Mouse (Mus musculus): ENCODE data around the gene Itpr2. TPM values are rescaled to one million over a fixed set of nuclear protein-coding genes. Genes with fewer than 3 reads are reported as not detected.

Gene Itpr2
- polyA plus RNA-seq, 1 experiment from 2014 or later = 138 TPM

DNA sequence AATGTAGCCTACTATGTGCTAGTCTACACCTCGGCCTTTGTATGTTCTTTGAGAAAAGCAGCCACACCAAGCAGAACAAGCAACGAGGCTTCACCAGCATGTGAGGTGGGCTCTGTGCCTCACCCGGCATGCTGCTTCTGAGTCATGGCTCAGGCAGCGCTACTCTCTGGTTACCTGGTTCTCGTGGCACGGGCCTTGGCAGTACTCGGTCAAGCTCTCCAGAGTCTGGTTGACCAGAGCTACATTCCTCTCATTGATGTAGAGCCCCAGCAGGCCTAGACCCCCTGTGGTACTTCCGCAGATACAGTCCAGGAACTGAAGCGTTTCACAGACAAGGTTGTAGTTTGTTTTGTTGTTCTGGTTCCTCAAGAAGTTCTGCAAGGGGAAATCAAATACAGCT lies 272.5 kb downstream of the Itpr2 start:
- DNase-seq (ENCODE audit: low spot score) = no peak

DNA sequence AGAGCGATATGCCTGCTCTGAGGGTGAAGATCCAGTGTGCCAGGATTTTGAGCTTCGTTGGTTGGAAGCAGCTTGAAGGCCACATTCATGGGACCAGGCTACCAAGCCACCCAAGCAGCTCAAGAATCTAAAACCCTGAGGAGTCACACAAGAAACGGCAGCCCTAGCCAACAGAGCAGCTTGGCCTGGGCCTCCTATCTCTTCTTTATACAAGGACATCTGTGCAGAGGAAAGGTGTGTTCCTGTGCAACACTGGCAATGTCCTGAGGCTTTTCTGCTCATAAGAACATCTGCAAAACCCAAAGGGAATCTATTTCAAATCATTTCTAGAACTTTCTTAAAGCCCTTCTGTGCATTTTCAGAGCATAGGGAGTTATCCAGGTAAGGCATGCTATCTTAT lies 274.0 kb downstream of the Itpr2 start:
- no peak for DNase-seq (ENCODE audit: low spot score)

DNA sequence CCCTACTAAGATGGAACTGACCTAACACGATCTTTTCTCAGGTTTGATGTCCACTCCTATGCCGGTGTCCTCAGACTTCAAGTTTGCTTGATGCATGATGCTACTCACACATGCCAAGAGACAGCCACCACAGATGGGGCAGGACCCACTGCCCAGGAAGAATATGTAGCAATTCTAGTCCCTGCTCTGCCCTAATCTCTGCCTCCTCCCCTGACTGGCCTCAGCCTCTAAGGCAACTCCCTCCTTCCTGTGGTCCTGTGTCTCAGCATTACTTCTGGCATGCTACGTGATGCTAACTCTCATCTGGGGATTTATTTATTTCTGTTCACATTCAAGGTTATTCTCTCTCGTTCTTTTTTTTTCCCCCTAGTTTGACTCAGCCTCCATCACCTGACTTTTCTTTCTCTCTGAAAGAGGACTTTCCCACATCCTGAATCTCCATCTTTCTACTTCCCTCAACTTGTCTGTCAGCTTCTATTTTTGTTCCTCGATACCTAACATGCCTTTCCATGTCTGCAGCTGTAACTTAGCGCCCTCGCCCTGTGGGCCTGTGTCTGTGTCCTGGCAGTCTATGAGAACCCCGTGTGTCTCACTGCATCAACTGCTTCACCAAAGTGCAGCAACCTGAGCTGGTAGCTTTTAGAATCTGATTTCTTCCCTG lies 279.5 kb downstream of the Itpr2 start:
- DNase-seq (ENCODE audit: low spot score) = peak; percentile 8

DNA sequence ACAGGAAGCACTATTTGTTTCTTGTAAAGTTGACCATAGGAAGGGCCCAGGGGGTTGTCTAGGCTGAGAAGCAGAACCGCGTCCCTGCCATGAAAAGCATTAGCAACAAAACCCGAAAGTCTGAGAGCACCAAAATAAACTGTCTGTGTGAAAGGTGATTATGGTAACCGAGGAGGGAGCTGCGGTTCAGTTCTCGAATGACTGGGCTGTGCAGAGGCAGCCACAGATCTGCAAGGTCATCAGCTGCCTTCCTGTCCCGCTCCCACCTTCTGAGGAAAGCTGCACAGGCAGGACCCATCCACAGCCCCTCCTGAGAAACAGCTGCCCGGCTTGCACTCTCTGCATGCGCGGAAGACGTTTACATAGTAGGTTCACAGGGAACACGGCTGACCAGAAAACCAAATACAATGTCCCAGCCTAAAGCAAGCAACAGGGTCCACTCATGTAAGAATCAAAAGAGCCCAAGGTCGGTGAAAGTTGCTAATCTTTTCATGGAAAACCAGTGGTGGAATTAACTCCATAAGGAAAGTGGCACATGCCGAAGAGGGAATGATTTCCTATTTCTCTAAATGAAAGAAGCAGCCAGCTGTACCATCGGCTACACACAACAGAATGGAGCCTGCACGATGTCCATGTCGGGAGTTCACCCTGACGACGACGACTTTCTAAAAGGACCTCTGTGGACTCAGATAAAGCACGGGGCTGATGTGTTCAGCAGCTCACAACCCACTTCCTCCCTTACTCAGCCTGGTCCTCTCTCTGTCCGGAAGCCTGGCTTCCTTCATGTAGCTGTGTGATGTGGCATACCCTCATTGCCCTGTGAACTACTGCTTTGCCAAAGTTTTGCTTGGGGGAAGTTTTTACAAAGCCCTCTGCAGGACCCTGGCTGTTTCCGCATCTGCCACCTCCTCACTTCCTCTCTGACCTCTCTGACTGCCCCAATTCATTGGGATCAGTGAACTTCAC lies 280.4 kb downstream of the Itpr2 start:
- peak; percentile 70 for DNase-seq (ENCODE audit: low spot score)

DNA sequence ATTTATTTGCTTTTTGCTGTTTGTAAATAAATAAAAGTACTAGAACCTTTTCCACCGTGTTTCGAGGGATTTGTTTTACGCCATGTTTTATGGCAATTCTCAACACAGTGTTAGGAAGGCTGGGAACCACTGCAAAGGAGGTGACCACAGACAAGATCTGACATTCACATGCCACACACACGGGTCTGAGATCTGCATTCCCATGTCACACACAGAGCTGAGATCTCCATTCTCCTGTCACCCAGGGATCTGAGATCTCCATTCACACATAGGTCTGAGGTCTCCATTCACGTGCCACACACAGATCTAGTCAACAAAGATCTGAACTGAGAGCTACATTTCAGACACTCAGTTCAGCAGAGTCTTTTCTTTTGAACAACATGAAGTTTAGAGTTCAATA lies 282.0 kb downstream of the Itpr2 start:
- DNase-seq (ENCODE audit: low spot score) = no peak

DNA sequence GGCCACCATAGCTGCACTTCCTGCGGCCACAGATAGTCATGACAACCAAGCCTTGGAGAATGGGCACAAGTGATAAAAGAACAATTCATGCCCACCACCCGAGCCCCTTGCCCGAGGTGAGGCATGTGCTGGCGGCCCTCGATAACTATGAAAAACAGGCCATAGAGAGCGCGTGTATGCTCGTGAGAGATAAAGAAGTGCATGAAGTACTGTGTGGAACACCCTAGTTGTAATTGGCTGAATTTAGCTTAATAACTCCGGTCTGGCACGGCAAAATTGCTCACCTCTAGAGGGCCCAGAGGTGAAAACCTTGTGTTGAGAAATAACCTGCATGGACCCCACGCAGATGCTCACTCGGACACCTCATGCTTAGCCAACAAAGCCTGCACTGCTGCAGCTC lies 282.5 kb downstream of the Itpr2 start:
- no peak for DNase-seq (ENCODE audit: low spot score)

DNA sequence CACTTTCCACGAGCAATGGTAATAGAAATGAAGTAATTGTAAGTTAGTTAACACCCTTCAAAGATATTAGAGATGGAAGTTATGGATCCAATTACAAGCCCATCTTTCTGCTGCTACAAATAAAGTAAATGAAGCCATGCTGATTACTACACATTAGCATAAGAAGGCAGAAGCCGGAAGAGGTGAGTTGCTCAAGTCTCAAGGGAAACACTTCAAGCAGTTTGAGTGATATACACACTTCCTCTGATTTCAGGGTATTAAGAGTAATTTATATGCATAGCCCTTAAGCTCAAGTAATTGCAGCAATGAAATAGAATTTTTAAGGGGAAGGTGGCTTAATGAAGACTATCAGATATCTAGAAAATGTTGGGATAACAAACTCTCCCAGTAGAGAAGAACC lies 286.7 kb downstream of the Itpr2 start:
- no peak for DNase-seq (ENCODE audit: low spot score)

DNA sequence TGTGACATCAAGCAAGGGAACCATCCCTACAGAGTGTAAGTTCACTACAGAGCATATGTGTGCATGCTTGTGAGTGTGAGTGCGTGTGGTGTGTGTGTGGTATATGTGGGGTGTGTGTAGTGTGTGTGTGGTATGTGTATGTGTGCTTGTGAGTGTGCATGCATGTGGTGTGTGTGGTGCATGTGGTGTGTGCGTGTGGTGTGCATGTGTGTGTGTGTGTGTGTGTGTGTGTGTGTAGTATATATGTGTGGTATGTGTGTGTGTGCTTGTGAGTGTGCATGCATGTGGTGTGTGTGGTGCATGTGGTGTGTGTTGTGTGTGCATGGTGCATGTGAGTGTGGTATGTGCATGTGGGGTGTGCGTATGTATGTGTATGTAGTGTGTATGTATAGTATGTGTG lies 289.7 kb downstream of the Itpr2 start:
- DNase-seq (ENCODE audit: low spot score) = no peak

DNA sequence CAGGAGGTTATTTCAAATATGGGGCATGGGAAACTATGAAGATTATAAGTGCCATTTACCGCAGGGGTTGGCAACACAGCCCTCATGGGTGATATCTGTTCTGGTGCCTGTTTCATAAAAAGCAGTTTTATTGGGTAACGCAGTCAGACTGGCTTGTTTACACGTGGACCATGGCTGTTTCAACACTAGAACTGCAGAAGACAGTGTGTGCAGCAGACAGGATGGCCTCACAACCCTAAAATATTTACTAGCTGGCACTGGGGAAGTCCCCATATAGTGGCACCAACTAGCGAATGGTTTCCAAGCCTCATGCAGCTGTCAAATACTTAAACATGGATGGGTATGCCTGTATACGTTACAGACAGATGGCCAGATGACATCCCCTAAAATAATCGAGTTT lies 290.8 kb downstream of the Itpr2 start:
- no peak for DNase-seq (ENCODE audit: low spot score)

DNA sequence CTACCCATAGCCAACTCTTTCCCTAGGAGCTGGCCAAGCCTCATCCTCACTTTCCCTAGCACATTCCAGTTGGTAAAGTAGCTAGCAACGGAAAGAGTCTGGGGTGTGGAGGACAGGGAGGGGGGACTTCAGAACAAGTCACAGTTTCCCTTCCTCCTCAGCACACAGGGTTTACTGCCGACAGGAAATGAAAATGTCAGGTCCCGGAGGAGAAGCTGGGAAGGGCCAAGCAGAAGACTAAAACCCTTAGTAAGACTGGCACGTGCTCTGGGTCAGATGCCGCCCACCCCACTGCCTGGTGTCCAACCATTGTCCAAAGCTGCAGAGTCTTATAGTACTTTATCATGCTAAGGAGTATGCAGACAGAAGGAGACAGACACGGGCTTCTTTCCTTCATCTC lies 293.0 kb downstream of the Itpr2 start:
- DNase-seq (ENCODE audit: low spot score) = no peak

DNA sequence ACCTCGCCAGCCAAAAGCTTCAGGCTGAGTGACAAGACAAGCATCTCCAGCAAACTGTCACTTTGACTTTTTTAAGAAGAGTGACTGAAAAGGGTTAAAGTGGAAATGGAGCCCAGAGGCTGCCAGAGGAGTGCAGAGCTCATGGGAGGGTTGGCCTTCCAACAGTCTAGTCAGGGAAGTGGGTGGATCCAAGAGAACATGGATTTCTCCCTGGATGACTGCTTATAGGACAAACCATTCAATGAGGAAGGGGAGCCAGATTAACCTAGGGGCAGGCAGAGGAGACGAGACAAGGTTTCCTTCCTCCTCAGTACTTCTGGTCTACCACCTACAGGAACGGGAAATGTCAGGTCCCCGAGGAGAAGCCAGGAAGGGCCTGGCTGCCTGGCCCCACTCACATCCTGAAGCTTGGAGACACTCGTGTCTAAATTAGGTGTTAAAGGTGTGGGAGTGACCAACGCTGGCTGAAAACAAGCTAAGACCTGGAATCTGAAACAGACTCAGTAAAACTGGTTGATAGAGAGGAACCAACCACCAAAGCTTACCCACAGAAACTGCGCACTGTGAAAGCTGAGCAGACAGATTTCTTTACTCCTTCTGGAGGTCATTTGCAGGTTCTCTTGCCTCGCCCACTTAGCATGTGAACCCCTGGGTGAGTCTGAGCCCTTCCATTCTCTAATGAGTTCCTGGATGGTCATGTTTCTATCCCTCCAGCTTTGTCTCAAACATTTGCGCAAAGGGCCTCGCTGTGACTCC lies 294.6 kb downstream of the Itpr2 start:
- DNase-seq (ENCODE audit: low spot score) = no peak

DNA sequence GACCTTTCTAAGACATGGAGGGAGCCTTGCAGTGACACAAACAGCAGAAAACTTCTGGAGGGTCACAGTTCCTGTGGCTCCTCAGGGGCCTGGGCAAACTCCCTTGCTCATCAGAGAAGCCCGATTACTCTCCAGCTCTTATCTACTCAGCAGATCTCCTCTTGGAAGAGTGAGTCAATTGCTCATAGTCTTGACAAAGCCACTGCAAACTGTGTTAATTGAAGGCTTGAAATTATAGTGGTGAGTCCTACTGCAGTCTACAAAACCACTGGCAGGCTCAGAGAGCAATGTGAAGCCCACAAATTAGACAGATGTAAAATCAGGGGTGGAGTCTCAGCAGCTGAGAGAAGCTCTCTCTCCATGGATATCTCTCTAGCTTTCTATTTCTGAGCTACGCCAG lies 296.9 kb downstream of the Itpr2 start:
- no peak for DNase-seq (ENCODE audit: low spot score)

DNA sequence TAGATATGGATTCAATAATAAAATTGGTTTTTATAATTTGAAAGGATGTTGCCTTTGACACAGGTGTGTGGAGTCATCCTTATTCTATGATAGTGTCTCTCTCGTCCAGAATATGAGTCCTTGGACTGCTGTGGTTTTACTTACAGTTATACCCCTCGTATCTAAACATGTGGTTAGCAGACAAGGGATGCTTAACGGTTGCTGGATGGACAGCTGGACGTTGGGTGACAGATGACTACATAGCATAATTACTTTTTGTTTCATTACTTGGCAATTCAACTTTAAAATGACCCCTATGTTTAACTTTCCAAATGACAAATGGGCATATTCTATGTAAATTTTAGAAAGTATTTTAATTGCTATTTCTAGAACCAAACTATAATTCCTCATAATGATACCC lies 297.6 kb downstream of the Itpr2 start:
- DNase-seq (ENCODE audit: low spot score) = no peak

DNA sequence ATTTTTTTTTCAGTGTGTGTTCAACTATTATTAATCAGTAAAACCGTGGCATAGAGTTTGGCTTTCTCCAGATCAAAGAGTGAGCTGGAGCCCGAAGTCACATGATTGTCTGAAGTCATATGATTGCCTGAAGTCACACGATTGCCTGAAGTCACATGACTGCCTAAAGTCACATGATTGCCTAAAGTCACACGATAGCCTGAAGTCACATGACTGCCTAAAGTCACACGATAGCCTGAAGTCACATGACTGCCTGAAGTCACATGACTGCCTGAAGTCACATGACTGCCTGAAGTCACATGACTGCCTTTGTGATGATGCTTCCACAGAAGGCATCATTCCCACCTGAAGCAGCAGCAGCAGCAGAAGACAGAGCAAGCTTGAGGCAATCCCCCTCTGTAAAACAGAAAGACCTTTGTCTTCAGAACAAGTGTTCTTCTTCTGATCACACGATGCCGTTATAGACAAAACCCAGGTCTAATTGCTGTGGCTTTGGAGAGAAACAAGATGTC lies 304.1 kb downstream of the Itpr2 start:
- DNase-seq (ENCODE audit: low spot score) = no peak

DNA sequence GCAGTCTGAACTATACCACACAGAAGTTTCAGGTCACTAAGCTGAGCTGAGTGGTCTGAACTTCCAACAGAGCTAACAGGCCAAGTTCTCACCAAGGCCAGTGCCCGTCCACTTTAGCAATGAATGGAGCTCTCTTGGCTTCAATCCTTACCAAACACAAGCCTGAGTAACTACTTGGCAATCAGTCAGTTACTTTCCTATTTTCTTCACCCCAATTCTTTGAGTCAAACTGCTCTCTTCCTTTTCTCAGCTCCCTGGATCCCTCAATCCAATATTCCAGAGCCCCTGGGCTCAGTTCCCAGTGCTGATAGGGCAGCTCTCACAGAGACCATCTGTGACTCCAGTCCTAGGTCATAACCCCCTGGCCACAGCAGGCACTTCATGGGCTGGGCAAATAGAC lies 305.3 kb downstream of the Itpr2 start:
- no peak for DNase-seq (ENCODE audit: low spot score)

DNA sequence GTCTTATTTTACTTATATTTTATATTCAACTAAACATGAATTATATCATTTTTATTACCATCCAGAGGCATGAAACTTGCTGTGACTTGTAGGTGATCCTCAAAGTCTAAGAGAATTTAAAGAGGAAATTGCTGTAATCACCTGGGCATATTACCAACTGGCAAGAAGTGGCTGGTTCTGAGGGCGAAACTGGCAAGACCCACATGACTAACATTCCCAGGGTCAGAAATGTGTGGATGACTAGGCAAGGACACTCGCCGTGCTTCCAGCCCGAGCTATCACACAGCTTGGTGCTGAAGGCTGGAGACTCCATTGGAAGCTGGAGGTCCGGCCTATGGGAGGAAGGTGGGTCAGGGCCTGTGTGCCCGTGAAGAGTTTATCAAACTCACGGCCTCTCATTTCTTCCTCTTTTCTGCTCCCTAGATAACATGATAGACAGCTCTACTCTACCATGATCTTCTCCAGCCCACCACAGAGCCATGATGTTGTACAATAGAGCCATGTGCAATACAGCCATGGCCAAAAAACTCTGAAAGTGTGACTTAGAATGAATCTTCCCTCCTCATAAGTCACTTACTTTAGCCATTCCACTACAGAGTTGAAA lies 306.1 kb downstream of the Itpr2 start:
- DNase-seq (ENCODE audit: low spot score) = no peak

DNA sequence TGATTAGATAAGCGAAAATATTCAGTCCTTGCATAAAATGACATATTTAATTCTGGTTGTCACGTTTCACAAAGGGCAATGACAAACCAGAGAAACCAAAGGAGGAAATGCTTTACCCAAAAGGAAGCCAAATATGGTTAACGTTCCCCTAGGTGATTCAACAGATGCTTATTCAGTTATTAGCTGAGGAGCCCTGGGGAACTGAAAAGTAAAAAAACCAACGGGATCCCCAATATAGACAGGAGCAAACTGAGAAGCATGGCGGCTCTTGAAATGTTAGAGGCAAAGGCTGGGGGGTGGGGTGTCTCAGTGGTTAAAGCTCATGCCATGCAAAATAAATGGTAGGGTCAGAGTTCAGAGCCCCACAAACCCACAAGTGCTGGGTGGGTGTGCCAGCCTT lies 310.1 kb downstream of the Itpr2 start:
- no peak for DNase-seq (ENCODE audit: low spot score)

DNA sequence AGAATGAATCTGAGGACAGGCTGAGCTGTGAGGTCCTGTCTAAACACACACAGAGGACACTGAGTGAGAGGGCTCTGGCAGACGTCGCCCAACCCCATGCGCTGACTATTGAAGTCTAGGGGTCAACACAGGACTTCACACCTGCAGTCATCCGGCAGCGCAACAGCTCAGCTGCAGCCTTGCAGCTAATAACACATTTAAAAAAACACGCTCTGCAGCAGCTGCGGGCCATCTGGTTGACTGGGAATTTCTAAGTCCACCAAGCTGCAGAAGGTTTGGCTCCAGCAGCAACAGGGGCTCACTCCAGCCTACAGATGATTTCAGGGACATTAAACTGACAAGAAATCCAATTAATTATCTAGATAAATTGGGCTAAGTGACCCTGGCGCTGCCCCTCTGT lies 312.0 kb downstream of the Itpr2 start:
- no peak for DNase-seq (ENCODE audit: low spot score)

DNA sequence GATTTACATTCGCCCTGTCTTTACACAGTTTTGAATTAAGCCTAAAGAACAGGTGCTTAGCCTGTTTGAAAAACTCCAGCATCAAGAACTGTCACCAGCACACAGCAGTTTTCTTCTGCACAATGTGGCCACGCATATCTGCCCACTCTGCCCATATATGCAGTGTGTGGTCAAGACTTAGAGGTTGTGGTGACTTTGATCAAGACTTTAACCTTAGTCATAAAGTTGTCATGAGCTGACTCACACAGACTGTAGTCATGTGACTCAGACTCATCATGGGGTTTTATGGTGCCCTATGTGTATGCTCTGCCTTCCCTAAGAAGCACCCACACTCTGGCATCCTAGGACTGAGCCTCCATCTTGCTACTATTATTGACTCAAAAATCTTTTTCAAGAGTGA lies 316.5 kb downstream of the Itpr2 start:
- DNase-seq (ENCODE audit: low spot score) = no peak

DNA sequence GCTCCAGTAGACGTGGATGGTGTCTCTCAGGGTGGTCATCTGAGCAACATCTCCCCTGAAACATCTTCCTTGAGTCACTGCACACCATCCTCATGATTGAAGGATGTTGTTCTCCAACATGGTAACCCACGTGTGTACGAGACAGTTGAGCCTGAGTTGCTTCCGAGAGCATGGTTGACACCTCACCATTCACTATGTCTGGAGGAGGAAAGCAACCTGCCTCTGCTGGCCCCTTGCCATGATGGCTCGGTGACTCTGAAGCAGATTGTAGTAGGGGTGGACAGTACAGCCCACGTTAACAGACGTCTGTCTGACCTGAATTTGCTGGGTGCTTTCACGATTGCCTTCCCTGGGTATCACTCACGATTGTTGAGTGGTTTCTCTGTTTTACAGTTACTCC lies 317.3 kb downstream of the Itpr2 start:
- no peak for DNase-seq (ENCODE audit: low spot score)

DNA sequence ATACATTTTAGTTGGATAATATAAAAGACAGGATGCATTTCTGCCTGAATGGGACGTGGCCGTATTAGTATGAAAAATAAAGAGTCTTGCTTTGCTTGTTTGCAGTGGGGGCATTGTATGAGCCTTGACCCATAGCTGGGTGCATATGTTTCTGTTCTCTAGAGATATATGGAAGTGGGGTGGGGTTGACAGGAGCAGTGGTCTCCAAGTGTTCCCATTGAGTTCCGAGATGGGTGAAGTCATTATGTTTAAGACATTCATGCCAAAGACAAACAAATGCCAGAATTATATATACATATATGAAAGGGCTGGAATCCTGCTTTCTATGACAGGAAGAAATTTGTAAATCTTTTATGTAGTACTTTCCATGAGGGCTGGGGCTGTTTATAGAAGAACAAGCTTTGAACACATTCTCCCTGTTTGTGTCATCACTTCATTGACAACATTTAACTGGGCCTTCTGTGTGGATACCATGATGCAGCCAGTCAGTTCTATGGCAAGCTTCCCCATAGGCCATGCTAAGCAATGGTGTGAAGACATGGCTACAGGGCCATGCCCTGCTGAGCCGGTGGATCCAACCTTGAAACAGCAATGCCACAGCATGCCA lies 327.3 kb downstream of the Itpr2 start:
- no peak for DNase-seq (ENCODE audit: low spot score)

Data from thymus, postnatal 0 days (tissue).